Mouse (Mus musculus): ENCODE results near the gene Spg7.

DNA sequence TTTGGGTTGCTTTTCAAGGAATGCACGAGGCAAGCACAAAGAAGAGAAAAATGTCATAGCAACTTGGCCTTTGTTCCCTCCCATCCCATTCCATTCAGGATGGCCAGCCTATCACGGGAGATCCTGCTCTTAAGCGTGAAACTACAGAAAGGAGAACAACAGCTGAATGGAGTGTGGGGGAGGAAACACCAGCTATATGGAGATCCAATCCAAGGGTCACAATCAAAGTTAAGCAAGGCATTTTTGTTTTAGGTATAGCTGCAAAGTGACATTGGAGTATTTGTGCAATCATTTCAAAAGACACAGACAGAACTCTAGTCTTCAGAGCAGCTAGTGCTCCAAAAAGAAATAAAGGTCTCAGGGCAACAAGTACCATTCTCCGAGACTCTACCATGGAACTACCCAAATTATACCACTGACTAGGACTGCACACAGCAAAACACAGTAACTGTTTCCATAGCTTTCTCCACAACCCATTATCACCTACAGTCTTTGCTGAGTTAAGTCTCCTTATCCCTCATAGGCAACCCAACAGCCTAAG, 22.6 kb upstream of the Spg7 start:
- TF ChIP-seq CTCF (IDR thresholded peaks at IDR 0.05; ENCODE audit: borderline replicate concordance, insufficient read depth, low read depth, low read length) (no peak), POLR2A (IDR thresholded peaks at IDR 0.05; ENCODE audit: borderline replicate concordance, insufficient read depth, low read length) (no peak)

All from cerebellum, adult 2 months (tissue).